ENCODE assay signal across 12 mouse cellular contexts in the genomic region with DNA sequence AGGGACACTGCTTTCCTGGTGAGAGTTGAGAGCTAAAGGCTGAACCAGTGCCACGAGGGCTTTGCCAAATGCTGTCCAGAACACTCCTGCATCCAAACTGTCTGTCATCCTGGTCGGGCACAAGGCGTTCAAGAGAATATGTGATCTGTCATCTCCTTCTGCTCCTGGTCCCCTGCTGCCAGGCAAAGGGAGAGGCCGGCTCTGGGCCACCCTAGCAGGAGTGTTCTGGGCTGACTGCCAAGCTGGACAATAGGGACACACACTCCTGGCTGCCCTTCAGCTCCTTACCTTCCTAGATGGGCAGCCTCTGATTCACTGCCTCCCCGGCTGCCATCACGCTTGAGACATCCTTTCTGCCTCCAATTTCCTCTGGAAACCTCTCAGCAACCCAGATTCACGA. TPM values are rescaled to one million over a fixed set of nuclear protein-coding genes. Genes with fewer than 3 reads are reported as not detected.
A peak's percentile ranks its signal among the peaks of the same experiment; 100 is the strongest.
DNase-seq lines count a peak whose midpoint lies in the region; ATAC-seq and TF ChIP-seq lines count a peak whose summit lies in the region.
"Had no signal": no experiment of that assay in that cellular context is flagged by ENCODE, and none has a peak within 500 bp of the region (broad histone marks: within the 10 kb centered on the region; RNA-seq: fewer than 3 reads in every experiment).

No protein-coding gene starts in this region.

- DNase-seq in kidney, postnatal 10 days = peak; percentile 70
- DNase-seq in Muller cell, postnatal 12 days (ENCODE audit: inconsistent ontology term) = peak; percentile 63
- DNase-seq in heart, postnatal 36 days = peak; percentile 48 to 53
- DNase-seq in neural tube, embryonic 10.5 days (ENCODE audit: extremely low spot score, low spot score) = no peak
- DNase-seq in gastrocnemius, adult 2 months = no peak
- DNase-seq in gastrocnemius, postnatal 36 days = no peak

- H3K4me1 ChIP-seq in kidney, embryonic 15.5 days = no peaks in the 10 kb centered on the region
- H3K4me1 ChIP-seq: limb, embryonic 10.5 days had no signal

- no peak overlapping the region for H3K27ac ChIP-seq in kidney, embryonic 15.5 days
- no peak overlapping the region for H3K27ac ChIP-seq in gastrocnemius, adult 2 months
- H3K27ac ChIP-seq: forebrain, embryonic 12.5 days; limb, embryonic 10.5 days; midbrain, embryonic 10.5 days had no signal

- H3K27me3 ChIP-seq in kidney, embryonic 15.5 days = no peaks in the 10 kb centered on the region
- H3K27me3 ChIP-seq: forebrain, embryonic 12.5 days had no signal

- no peak for TF ChIP-seq CTCF in gastrocnemius, adult 2 months (IDR thresholded peaks at IDR 0.05)

- H3K4me3 ChIP-seq in kidney, embryonic 15.5 days (replicated peaks) = no peak overlapping the region
- no peak overlapping the region for H3K4me3 ChIP-seq in gastrocnemius, adult 2 months
- H3K4me3 ChIP-seq: forebrain, embryonic 12.5 days; limb, embryonic 10.5 days; midbrain, embryonic 10.5 days had no signal

- no peaks in the 10 kb centered on the region for H3K9me3 ChIP-seq in kidney, embryonic 15.5 days (replicated peaks)
- H3K9me3 ChIP-seq: forebrain, embryonic 12.5 days; limb, embryonic 10.5 days; midbrain, embryonic 10.5 days had no signal

- no peak overlapping the region for H3K9ac ChIP-seq in kidney, embryonic 15.5 days
- H3K9ac ChIP-seq: forebrain, embryonic 12.5 days had no signal

- H3K4me2 ChIP-seq in kidney, embryonic 15.5 days = no peak overlapping the region
- H3K4me2 ChIP-seq: forebrain, embryonic 12.5 days had no signal

- intact Hi-C loops in heart, postnatal 36 days (cut with DNase I) = no loop called here
- intact Hi-C loops in gastrocnemius, adult 2 months (cut with DNase I) = no loop called here
- intact Hi-C loops in gastrocnemius, postnatal 36 days (cut with DNase I) = no loop called here

- ATAC-seq in kidney, embryonic 15.5 days (replicated peaks; ENCODE audit: low FRiP score) = no peak
- peak; percentile 87 for ATAC-seq in cerebellum, adult (ENCODE audit: insufficient number of reproducible peaks, low FRiP score, low TSS enrichment)
- ATAC-seq: inflammation-experienced regulatory T-cells, adult 6 months had no signal

- no peaks in the 10 kb centered on the region for H3K36me3 ChIP-seq in kidney, embryonic 15.5 days
- H3K36me3 ChIP-seq: forebrain, embryonic 12.5 days; limb, embryonic 10.5 days; midbrain, embryonic 10.5 days had no signal

- WGBS in kidney, embryonic 15.5 days = 54% methylated on average over 7 of the region's 7 CpGs

RNA-seq across cellular contexts. Expression of a gene that starts 15.1 kb away (rescaled TPM):
- 141 and 143 TPM in 2 replicates for polyA plus RNA-seq in kidney, embryonic 15.5 days (2015; fragmentation: Nextera tagmentation; extraction: Ambion mirVana)
- 10 to 100 TPM; 94.4 to 96.6 TPM for total RNA-seq in heart, postnatal 36 days (2021)
- 10 to 100 TPM; 57.9 to 80.9 TPM for total RNA-seq in gastrocnemius, adult 2 months (2021)
- 10 to 100 TPM; 61.1 to 68.9 TPM for total RNA-seq in gastrocnemius, postnatal 36 days (2021)

Comparison
In these comparisons a context has a peak if more than half of its experiments do, and no peak if none do; other contexts are left out.
1. DNase-seq: peak in kidney, postnatal 10 days (single experiment), Muller cell, postnatal 12 days (single experiment) and heart, postnatal 36 days (2 of 2); none in neural tube, embryonic 10.5 days (single experiment), gastrocnemius, adult 2 months (single experiment) and gastrocnemius, postnatal 36 days (0 of 2).